Mouse (Mus musculus): ENCODE measurements around the gene 2310007B03Rik.

DNA sequence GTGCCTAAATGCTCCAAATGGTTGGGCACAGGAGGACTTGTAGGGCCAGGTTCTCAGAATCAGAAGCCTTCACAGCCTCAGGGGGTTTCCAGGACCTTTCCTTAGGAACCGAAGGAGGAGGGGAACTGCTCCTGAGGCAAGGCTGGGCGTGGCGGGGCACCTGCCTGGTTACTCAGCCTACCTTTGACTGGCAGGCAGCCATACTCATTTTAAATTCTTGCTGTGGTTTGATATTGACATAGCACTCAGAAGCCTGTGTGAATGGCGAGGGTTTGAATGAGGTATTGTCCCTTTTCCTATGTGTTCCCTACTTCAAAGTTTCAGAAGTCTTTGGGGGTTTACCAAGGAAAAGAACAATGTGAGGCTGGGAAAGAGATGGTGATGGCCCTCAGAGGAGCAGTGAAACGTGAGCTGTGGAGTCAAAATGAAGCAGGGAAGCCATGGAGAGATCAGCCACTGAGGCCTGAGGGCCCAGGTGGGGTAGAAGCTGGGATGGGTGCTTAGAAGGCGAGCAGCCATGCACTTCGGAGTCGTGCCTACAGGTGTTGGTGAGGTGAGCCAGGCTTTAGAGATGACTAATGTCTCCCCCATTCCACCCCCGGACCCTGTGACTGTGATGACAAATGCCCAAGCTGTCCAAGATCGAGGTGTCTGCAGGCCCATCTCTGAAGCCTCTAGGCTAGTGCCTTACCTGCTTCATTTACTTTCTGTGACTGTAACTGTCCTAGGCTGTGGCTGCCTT lies 30.3 kb downstream of the 2310007B03Rik start:
- no peak for TF ChIP-seq CTCF (IDR thresholded peaks at IDR 0.05; ENCODE audit: extremely low read depth, insufficient read depth, insufficient read length, insufficient replicate concordance)
- TF ChIP-seq POLR2A (IDR thresholded peaks at IDR 0.05; ENCODE audit: low read depth, low read length), result no peak

Data from spleen, adult 2 months (tissue).